Mouse (Mus musculus): Measurements from ENCODE around the gene Unc5c.

DNA sequence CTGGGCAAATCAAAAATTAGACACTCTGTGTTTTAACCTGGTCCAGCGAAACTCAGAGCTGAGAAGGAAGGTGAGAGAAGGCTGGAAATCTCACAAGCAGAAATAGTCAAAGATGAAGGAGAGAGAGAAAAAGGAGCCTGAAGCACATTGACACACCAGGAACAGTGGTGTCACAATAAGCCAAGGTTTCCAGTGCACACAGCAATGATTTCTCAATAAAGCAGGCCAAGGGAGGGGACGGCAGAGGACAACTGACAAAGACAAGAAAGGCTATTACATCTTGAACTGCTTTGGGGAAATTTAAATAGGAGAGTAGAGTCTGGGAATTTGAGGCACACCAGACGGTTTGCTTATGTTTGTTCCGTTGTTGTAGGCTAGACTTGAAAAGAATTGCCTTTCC is 389.3 kb downstream of the Unc5c start:
- TF ChIP-seq MAX (IDR thresholded peaks at IDR 0.05), result no peak
- TF ChIP-seq CTCF (IDR thresholded peaks at IDR 0.05; ENCODE audit: control insufficient read depth, insufficient read depth, insufficient read length), result no peak
- TF ChIP-seq USF1 (IDR thresholded peaks at IDR 0.05; ENCODE audit: low read depth), result no peak
- no peak for TF ChIP-seq CEBPB (IDR thresholded peaks at IDR 0.05; ENCODE audit: low read depth)
- no peak for TF ChIP-seq MYOG (IDR thresholded peaks at IDR 0.05; ENCODE audit: control insufficient read depth, extremely low read depth, insufficient read length)

Measured in C2C12 (cell line).